Mouse (Mus musculus): ENCODE data around the gene Ttc17. TPM values are rescaled to one million over a fixed set of nuclear protein-coding genes. Genes with fewer than 3 reads are reported as not detected.

Gene Ttc17
- polyA plus RNA-seq, 1 experiment from 2014 or later = 19.2 TPM

- Histone ChIP-seq H3K9me3 (no peaks in the 10 kb centered on the region), H3K9ac (replicated peaks) (no peak overlapping the region), H3K4me2 (no peak overlapping the region), H3K4me1 (replicated peaks) (no peaks in the 10 kb centered on the region), H3K27me3 (no peaks in the 10 kb centered on the region), H3K36me3 (peaks cover 43% of the 10 kb centered on the region), H3K27ac (no peak overlapping the region), H3K4me3 (replicated peaks) (no peak overlapping the region)
- no peak for ATAC-seq (ENCODE audit: insufficient number of reproducible peaks, insufficient read depth, low FRiP score, low TSS enrichment, low read depth)
- WGBS = 85% methylated on average over 2 of the region's 2 CpGs
These were observed 25.3 kb downstream of the Ttc17 start for GRCm38 (mm10) chr2:94381057-94381647.

DNA sequence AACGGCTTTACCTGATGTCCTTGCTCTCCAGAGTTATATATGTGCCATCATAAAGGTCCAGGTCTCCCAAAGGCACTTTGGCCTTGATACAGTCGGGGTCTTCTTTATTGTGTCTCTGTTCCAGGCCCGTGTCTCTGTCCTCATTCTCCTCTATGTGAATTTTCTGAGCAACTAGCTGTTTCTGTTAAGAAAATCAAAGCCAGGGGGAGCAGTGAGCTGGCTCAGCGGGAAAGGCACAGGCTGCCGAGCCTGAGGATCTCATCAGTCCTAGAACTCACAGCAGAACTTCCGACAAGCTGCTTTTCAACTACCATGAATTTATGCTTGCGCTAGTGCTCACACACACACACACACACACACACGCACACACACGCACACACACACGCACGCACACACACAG, 27.8 kb downstream of the Ttc17 start:
- no peak overlapping the region for H3K27ac ChIP-seq
- no peaks in the 10 kb centered on the region for H3K4me1 ChIP-seq (replicated peaks)
- no peak overlapping the region for H3K4me3 ChIP-seq (replicated peaks)
- H3K9ac ChIP-seq (replicated peaks) = no peak overlapping the region
- peaks cover 56% of the 10 kb centered on the region for H3K36me3 ChIP-seq
- H3K27me3 ChIP-seq = no peaks in the 10 kb centered on the region
- H3K4me2 ChIP-seq = no peak overlapping the region
- no peaks in the 10 kb centered on the region for H3K9me3 ChIP-seq
- 83% methylated on average over 11 of the region's 11 CpGs for WGBS
- ATAC-seq (ENCODE audit: insufficient number of reproducible peaks, insufficient read depth, low FRiP score, low TSS enrichment, low read depth) = no peak

- no peak for ATAC-seq (ENCODE audit: insufficient number of reproducible peaks, insufficient read depth, low FRiP score, low TSS enrichment, low read depth)
- H3K27ac ChIP-seq = no peak overlapping the region
These were observed 35.4 kb downstream of the Ttc17 start for GRCm38 (mm10) chr2:94371093-94371492.

DNA sequence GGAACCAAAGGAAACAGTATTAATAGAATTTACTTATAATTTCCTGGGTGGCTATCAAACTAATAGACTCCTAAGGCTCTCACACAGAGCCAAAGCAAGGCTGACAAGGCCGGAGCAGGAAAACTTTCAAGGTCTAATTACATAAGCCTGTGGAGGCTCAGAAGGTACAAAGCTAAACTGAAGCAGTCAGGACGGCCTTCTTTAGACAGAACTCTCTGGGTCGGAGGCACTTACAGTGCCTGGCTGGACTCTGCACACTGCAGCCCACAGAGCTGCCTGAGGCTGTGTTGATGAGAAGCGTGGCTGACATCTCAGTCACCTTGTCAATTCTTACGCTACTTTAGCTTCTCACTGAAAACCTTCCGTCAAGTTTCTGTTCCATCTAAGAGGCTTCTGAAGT, 42.7 kb downstream of the Ttc17 start:
- Histone ChIP-seq H3K9me3 (peaks cover 4% of the 10 kb centered on the region; the same call in 1 of the 2 replicates), H3K9ac (replicated peaks) (no peak overlapping the region), H3K27ac (no peak overlapping the region), H3K4me1 (replicated peaks) (no peaks in the 10 kb centered on the region), H3K4me2 (no peak overlapping the region), H3K4me3 (replicated peaks) (no peak overlapping the region), H3K36me3 (peaks cover 82% of the 10 kb centered on the region), H3K27me3 (no peaks in the 10 kb centered on the region)
- no peak for ATAC-seq (ENCODE audit: insufficient number of reproducible peaks, insufficient read depth, low FRiP score, low TSS enrichment, low read depth)
- WGBS = 94% methylated on average over 6 of the region's 6 CpGs

More at GRCm38 (mm10) chr2:94371093-94371492, 35.4 kb downstream of the Ttc17 start:
- Histone ChIP-seq H3K4me1 (replicated peaks) (no peaks in the 10 kb centered on the region), H3K36me3 (peaks cover 84% of the 10 kb centered on the region), H3K27me3 (no peaks in the 10 kb centered on the region), H3K4me2 (no peak overlapping the region), H3K9ac (replicated peaks) (no peak overlapping the region), H3K9me3 (no peaks in the 10 kb centered on the region), H3K4me3 (replicated peaks) (no peak overlapping the region)
- 80% methylated on average over 6 of the region's 6 CpGs for WGBS

GRCm38 (mm10) chr2:94360398-94360973, 46.0 kb downstream of the Ttc17 start:
- Histone ChIP-seq H3K27ac (no peak overlapping the region), H3K9ac (replicated peaks) (no peak overlapping the region), H3K4me2 (no peak overlapping the region), H3K36me3 (peaks cover 90% of the 10 kb centered on the region), H3K9me3 (peaks cover 4% of the 10 kb centered on the region; the same call in 1 of the 2 replicates), H3K4me1 (replicated peaks) (no peaks in the 10 kb centered on the region), H3K4me3 (replicated peaks) (no peak overlapping the region), H3K27me3 (no peaks in the 10 kb centered on the region)
- 89% methylated on average over 4 of the region's 4 CpGs for WGBS
- no peak for ATAC-seq (ENCODE audit: insufficient number of reproducible peaks, insufficient read depth, low FRiP score, low TSS enrichment, low read depth)

DNA sequence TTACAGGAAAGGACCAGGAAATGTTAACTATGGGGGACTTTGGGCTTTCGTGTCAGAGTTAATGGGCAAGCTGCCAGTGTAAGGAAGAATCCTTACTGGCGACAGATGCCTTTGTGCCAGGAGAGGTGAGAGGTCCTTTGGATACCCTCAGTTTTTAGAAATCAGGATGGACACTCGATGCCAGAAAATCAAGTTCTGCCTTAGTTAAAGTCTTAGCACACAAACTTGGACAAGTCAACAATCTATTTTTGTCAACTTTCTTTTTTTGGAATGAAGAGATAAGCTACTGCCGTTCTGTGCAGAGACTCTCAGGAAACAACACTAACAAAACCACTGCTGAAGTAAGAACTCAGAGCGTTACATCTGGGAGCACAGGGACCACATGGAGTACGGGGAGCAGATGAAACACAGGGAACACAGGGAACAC, 58.3 kb downstream of the Ttc17 start:
- Histone ChIP-seq H3K9me3 (no peaks in the 10 kb centered on the region), H3K27ac (no peak overlapping the region), H3K36me3 (peaks cover 24% of the 10 kb centered on the region; the same call in 1 of the 2 replicates), H3K27me3 (no peaks in the 10 kb centered on the region), H3K4me2 (no peak overlapping the region), H3K9ac (replicated peaks) (no peak overlapping the region), H3K4me1 (replicated peaks) (no peaks in the 10 kb centered on the region), H3K4me3 (replicated peaks) (no peak overlapping the region)
- ATAC-seq (ENCODE audit: insufficient number of reproducible peaks, insufficient read depth, low FRiP score, low TSS enrichment, low read depth) = no peak
- 80% methylated on average over 6 of the region's 6 CpGs for WGBS

- H3K27me3 ChIP-seq = no peaks in the 10 kb centered on the region
- no peaks in the 10 kb centered on the region for H3K4me1 ChIP-seq (replicated peaks)
- H3K4me3 ChIP-seq (replicated peaks) = no peak overlapping the region
- no peaks in the 10 kb centered on the region for H3K9me3 ChIP-seq
- no peak for ATAC-seq (ENCODE audit: insufficient number of reproducible peaks, insufficient read depth, low FRiP score, low TSS enrichment, low read depth)
- H3K4me2 ChIP-seq = no peak overlapping the region
- 90% methylated on average over 5 of the region's 5 CpGs for WGBS
- no peak overlapping the region for H3K9ac ChIP-seq (replicated peaks)
- H3K27ac ChIP-seq = no peak overlapping the region
- H3K36me3 ChIP-seq = peaks cover 28% of the 10 kb centered on the region
These were observed 59.7 kb downstream of the Ttc17 start for GRCm38 (mm10) chr2:94346746-94347145.

GRCm38 (mm10) chr2:94344624-94345023, 61.9 kb downstream of the Ttc17 start:
- WGBS = 94% methylated on average over 4 of the region's 4 CpGs
- H3K4me1 ChIP-seq (replicated peaks) = no peaks in the 10 kb centered on the region
- peaks cover 30% of the 10 kb centered on the region for H3K36me3 ChIP-seq
- no peak overlapping the region for H3K9ac ChIP-seq (replicated peaks)
- no peak overlapping the region for H3K27ac ChIP-seq
- H3K4me2 ChIP-seq = no peak overlapping the region
- no peaks in the 10 kb centered on the region for H3K9me3 ChIP-seq
- ATAC-seq (ENCODE audit: insufficient number of reproducible peaks, insufficient read depth, low FRiP score, low TSS enrichment, low read depth) = no peak
- no peak overlapping the region for H3K4me3 ChIP-seq (replicated peaks)
- H3K27me3 ChIP-seq = no peaks in the 10 kb centered on the region

DNA sequence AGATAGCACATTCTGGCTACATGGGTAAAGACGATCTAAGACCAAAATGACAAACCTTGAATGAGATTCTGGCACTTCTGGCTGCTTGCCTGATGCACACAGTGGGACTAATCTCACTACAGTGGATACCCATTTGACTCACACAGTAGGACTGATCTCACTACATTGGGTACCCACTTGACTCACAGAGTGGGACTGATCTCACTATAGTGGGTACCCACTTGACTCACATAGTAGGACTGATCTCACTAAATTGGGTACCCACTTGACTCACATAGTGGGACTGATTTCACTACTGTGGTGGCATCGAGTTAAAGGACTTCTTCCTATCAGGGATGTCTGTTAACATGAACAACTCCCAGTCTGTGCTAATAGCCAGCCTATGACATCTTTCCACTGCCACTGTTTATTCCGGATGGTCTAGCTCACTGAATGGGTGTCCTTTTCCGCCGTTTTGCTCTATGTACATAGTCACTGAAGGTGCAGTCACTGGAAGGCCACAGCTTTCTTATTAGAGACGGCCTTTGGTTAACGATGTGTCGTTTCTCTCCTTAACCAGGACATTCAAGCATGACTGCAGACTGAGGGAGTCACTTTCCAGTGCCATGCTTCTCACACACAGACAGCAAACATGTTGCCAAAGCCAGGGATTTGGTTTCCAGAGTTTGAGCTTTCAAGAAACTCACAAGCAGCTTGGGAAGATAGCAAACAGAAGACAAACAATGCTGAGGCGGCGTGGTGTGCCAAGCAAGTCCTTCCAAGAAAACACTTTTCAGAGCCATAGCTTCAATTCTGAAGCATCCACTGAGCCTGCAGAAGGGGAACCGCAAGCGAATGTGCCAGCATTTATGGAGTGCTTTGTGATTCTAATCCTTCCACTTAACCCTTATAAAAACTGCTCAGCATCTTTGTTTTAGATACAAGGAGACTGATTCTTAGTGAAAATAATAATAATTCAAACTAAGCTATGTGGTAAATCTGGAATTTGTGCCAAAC, 62.9 kb downstream of the Ttc17 start:
- Histone ChIP-seq H3K9ac (replicated peaks) (no peak overlapping the region), H3K27ac (no peak overlapping the region), H3K4me2 (no peak overlapping the region), H3K4me1 (replicated peaks) (no peaks in the 10 kb centered on the region), H3K9me3 (no peaks in the 10 kb centered on the region), H3K27me3 (no peaks in the 10 kb centered on the region), H3K36me3 (peaks cover 38% of the 10 kb centered on the region), H3K4me3 (replicated peaks) (no peak overlapping the region)
- 84% methylated on average over 12 of the region's 12 CpGs for WGBS
- no peak for ATAC-seq (ENCODE audit: insufficient number of reproducible peaks, insufficient read depth, low FRiP score, low TSS enrichment, low read depth)

- 91% methylated on average over 1 of the region's 1 CpGs for WGBS
These were observed 65.7 kb downstream of the Ttc17 start for GRCm38 (mm10) chr2:94340769-94341168.

DNA sequence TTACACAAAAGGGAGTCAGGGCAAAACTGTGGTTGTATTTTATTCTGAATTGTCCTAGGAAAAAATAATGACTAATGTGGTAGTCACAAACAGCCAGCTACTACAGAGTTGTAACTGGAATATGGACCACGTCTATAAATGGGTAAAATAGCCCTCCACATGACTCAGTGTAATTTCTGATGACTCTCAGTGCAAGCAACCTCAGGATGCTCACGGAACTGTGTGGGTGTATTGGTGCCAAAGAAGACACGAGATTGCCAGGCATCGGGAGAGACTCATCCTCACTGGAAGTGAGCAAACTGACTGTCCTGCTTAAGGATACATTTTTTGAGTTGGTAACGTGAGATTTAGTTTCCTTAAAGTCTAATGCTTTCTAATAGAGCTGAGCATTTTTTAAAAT, 67.0 kb downstream of the Ttc17 start:
- no peak overlapping the region for H3K4me3 ChIP-seq (replicated peaks)
- 92% methylated on average over 5 of the region's 5 CpGs for WGBS
- peaks cover 70% of the 10 kb centered on the region for H3K36me3 ChIP-seq
- no peaks in the 10 kb centered on the region for H3K4me1 ChIP-seq (replicated peaks)
- H3K27ac ChIP-seq = no peak overlapping the region
- ATAC-seq (ENCODE audit: insufficient number of reproducible peaks, insufficient read depth, low FRiP score, low TSS enrichment, low read depth) = no peak
- H3K9me3 ChIP-seq = no peaks in the 10 kb centered on the region
- no peak overlapping the region for H3K9ac ChIP-seq (replicated peaks)
- H3K4me2 ChIP-seq = no peak overlapping the region
- H3K27me3 ChIP-seq = no peaks in the 10 kb centered on the region

More at GRCm38 (mm10) chr2:94340769-94341168, 65.7 kb downstream of the Ttc17 start:
- no peak for ATAC-seq (ENCODE audit: insufficient number of reproducible peaks, insufficient read depth, low FRiP score, low TSS enrichment, low read depth)
- no peak overlapping the region for H3K27ac ChIP-seq
- no peak overlapping the region for H3K4me2 ChIP-seq
- H3K9me3 ChIP-seq = no peaks in the 10 kb centered on the region
- H3K36me3 ChIP-seq = peaks cover 61% of the 10 kb centered on the region
- H3K27me3 ChIP-seq = no peaks in the 10 kb centered on the region
- no peak overlapping the region for H3K9ac ChIP-seq (replicated peaks)
- no peaks in the 10 kb centered on the region for H3K4me1 ChIP-seq (replicated peaks)
- no peak overlapping the region for H3K4me3 ChIP-seq (replicated peaks)
